Mouse (Mus musculus): Measurements from ENCODE around the gene Rassf7. TPM values are rescaled to one million over a fixed set of nuclear protein-coding genes. Genes with fewer than 3 reads are reported as not detected.

Gene Rassf7
- total RNA-seq (2018; cell fraction: chromatin; rRNA removed): 1 to 10 TPM in 13 of 26 experiments, under 1 TPM in 1, not detected in 12; 0.41 to 5.6 (median 2.0) TPM
- total RNA-seq (2018; cell fraction: cytosol; rRNA removed): 1 to 10 TPM in 13 of 26 experiments, under 1 TPM in 13; 0.28 to 1.6 (median 1.0) TPM
- 1 to 10 TPM in 14 of 26 experiments, under 1 TPM in 4, not detected in 8; 0.30 to 2.6 (median 1.3) TPM for total RNA-seq (2018; cell fraction: nucleus; rRNA removed)
- 0.60 to 3.0 TPM (median 2.4 TPM) in 3 replicates for polyA plus RNA-seq (2018)

- Histone ChIP-seq H3K36me3 (ENCODE audit: inconsistent target) (no peaks in the 10 kb centered on the region), H3K4me3 (ENCODE audit: inconsistent target) (peak within 1 kb of the TSS; percentile 59), H3K79me2 (ENCODE audit: inconsistent target) (no peaks in the 10 kb centered on the region), H3K27ac (no peak within 1 kb of the TSS)
- WGBS (ENCODE audit: missing documents): 11% methylated on average over 32 of the region's 41 CpGs
These were observed at the start of gene Rassf7 for GRCm38 (mm10) chr7:141215101-141215879. Gene Rassf7 (plus strand): TSS chr7:141215860.

- peak overlapping the region; percentile 94 for H3K27ac ChIP-seq
- peaks cover 90% of the 10 kb centered on the region for H3K79me2 ChIP-seq (ENCODE audit: inconsistent target)
- H3K36me3 ChIP-seq (ENCODE audit: inconsistent target): peaks cover 21% of the 10 kb centered on the region
- peak overlapping the region; percentile 88 for H3K4me3 ChIP-seq (ENCODE audit: inconsistent target)
- 1% methylated on average over 7 of the region's 7 CpGs for WGBS (ENCODE audit: missing documents)
These were observed 47.7 kb upstream of the Rassf7 start for GRCm38 (mm10) chr7:141167901-141168517.

GRCm38 (mm10) chr7:141168518-141168953 is 47.1 kb upstream of the Rassf7 start:
- peaks cover 16% of the 10 kb centered on the region for H3K36me3 ChIP-seq (ENCODE audit: inconsistent target)
- peaks cover 84% of the 10 kb centered on the region for H3K79me2 ChIP-seq (ENCODE audit: inconsistent target)
- under 1% methylated on average over 21 of the region's 22 CpGs for WGBS (ENCODE audit: missing documents)
- peak overlapping the region; percentile 88 for H3K4me3 ChIP-seq (ENCODE audit: inconsistent target)
- H3K27ac ChIP-seq: peak overlapping the region; percentile 94

GRCm38 (mm10) chr7:141169300-141169699 is 46.4 kb upstream of the Rassf7 start:
- H3K4me3 ChIP-seq (ENCODE audit: inconsistent target): no peak overlapping the region
- WGBS (ENCODE audit: missing documents): 100% methylated on average over 1 of the region's 1 CpGs
- peak overlapping the region; percentile 94 for H3K27ac ChIP-seq
- H3K36me3 ChIP-seq (ENCODE audit: inconsistent target): peaks cover 8% of the 10 kb centered on the region
- peaks cover 77% of the 10 kb centered on the region for H3K79me2 ChIP-seq (ENCODE audit: inconsistent target)

- Histone ChIP-seq H3K79me2 (ENCODE audit: inconsistent target) (peaks cover 71% of the 10 kb centered on the region), H3K27ac (peak overlapping the region; percentile 94), H3K4me3 (ENCODE audit: inconsistent target) (no peak overlapping the region), H3K36me3 (ENCODE audit: inconsistent target) (peaks cover 6% of the 10 kb centered on the region)
These were observed 45.8 kb upstream of the Rassf7 start for GRCm38 (mm10) chr7:141169866-141170265.

- WGBS (ENCODE audit: missing documents): under 1% methylated on average over 54 of the region's 55 CpGs
- Histone ChIP-seq H3K79me2 (ENCODE audit: inconsistent target) (peaks cover 46% of the 10 kb centered on the region), H3K36me3 (ENCODE audit: inconsistent target) (no peaks in the 10 kb centered on the region), H3K4me3 (ENCODE audit: inconsistent target) (peak within 1 kb of the TSS; percentile 64), H3K27ac (peak within 1 kb of the TSS; percentile 94)
These were observed 43.3 kb upstream of the Rassf7 start, which contains the start of gene Rnh1 for GRCm38 (mm10) chr7:141172116-141173006. Gene Rnh1 (minus strand): TSS chr7:141172857.

- peaks cover 36% of the 10 kb centered on the region for H3K79me2 ChIP-seq (ENCODE audit: inconsistent target)
- 75% methylated on average over 5 of the region's 5 CpGs for WGBS (ENCODE audit: missing documents)
- no peaks in the 10 kb centered on the region for H3K36me3 ChIP-seq (ENCODE audit: inconsistent target)
- peak overlapping the region; percentile 94 for H3K27ac ChIP-seq
- H3K4me3 ChIP-seq (ENCODE audit: inconsistent target): peak overlapping the region; percentile 64
These were observed 42.3 kb upstream of the Rassf7 start for GRCm38 (mm10) chr7:141173323-141173850.

- Histone ChIP-seq H3K79me2 (ENCODE audit: inconsistent target) (peaks cover 19% of the 10 kb centered on the region), H3K36me3 (ENCODE audit: inconsistent target) (no peaks in the 10 kb centered on the region), H3K4me3 (ENCODE audit: inconsistent target) (no peak overlapping the region), H3K27ac (no peak overlapping the region)
- 93% methylated on average over 4 of the region's 4 CpGs for WGBS (ENCODE audit: missing documents)
These were observed 40.6 kb upstream of the Rassf7 start for GRCm38 (mm10) chr7:141175068-141175467.

- Histone ChIP-seq H3K4me3 (ENCODE audit: inconsistent target) (no peak overlapping the region), H3K79me2 (ENCODE audit: inconsistent target) (peaks cover 8% of the 10 kb centered on the region), H3K27ac (no peak overlapping the region), H3K36me3 (ENCODE audit: inconsistent target) (no peaks in the 10 kb centered on the region)
- 5% methylated on average over 8 of the region's 8 CpGs for WGBS (ENCODE audit: missing documents)
These were observed 39.5 kb upstream of the Rassf7 start for GRCm38 (mm10) chr7:141176173-141176572.

- 96% methylated on average over 3 of the region's 3 CpGs for WGBS (ENCODE audit: missing documents)
- H3K4me3 ChIP-seq (ENCODE audit: inconsistent target): no peak overlapping the region
- H3K36me3 ChIP-seq (ENCODE audit: inconsistent target): peaks cover 18% of the 10 kb centered on the region
- no peak overlapping the region for H3K27ac ChIP-seq
- H3K79me2 ChIP-seq (ENCODE audit: inconsistent target): peaks cover 12% of the 10 kb centered on the region
These were observed 27.5 kb upstream of the Rassf7 start for GRCm38 (mm10) chr7:141188194-141188593.

- WGBS (ENCODE audit: missing documents): 94% methylated on average over 3 of the region's 3 CpGs
These were observed 26.9 kb upstream of the Rassf7 start for GRCm38 (mm10) chr7:141188733-141189132.

GRCm38 (mm10) chr7:141190220-141190619 is 25.4 kb upstream of the Rassf7 start:
- Histone ChIP-seq H3K79me2 (ENCODE audit: inconsistent target) (peaks cover 14% of the 10 kb centered on the region), H3K27ac (no peak overlapping the region), H3K36me3 (ENCODE audit: inconsistent target) (peaks cover 18% of the 10 kb centered on the region), H3K4me3 (ENCODE audit: inconsistent target) (no peak overlapping the region)
- WGBS (ENCODE audit: missing documents): 89% methylated on average over 3 of the region's 3 CpGs

More at GRCm38 (mm10) chr7:141188733-141189132, 26.9 kb upstream of the Rassf7 start:
- peaks cover 14% of the 10 kb centered on the region for H3K79me2 ChIP-seq (ENCODE audit: inconsistent target)
- peaks cover 18% of the 10 kb centered on the region for H3K36me3 ChIP-seq (ENCODE audit: inconsistent target)
- H3K27ac ChIP-seq: no peak overlapping the region
- H3K4me3 ChIP-seq (ENCODE audit: inconsistent target): no peak overlapping the region

- Histone ChIP-seq H3K79me2 (ENCODE audit: inconsistent target) (peaks cover 14% of the 10 kb centered on the region), H3K4me3 (ENCODE audit: inconsistent target) (no peak overlapping the region), H3K36me3 (ENCODE audit: inconsistent target) (peaks cover 18% of the 10 kb centered on the region), H3K27ac (no peak overlapping the region)
- 93% methylated on average over 13 of the region's 14 CpGs for WGBS (ENCODE audit: missing documents)
These were observed 24.6 kb upstream of the Rassf7 start for GRCm38 (mm10) chr7:141191036-141191435.
